Comparison of ENCODE assay signal across 28 mouse cellular contexts in genomic region chr7:27198355-27198754, GRCm38 (mm10). TPM values are rescaled to one million over a fixed set of nuclear protein-coding genes. Genes with fewer than 3 reads are reported as not detected.
DNase-seq lines count a peak whose midpoint lies in the region; ATAC-seq and TF ChIP-seq lines count a peak whose summit lies in the region.
"Had no signal": no experiment of that assay in that cellular context is flagged by ENCODE, and none has a peak within 500 bp of the region (broad histone marks: within the 10 kb centered on the region; RNA-seq: fewer than 3 reads in every experiment).

No protein-coding gene starts in this region.

- H3K9ac ChIP-seq in midbrain, embryonic 13.5 days (replicated peaks), result no peak overlapping the region
- H3K9ac ChIP-seq: embryonic facial prominence, embryonic 15.5 days; forebrain, embryonic 15.5 days; hindbrain, embryonic 12.5 days had no signal

- peak; percentile 88 for DNase-seq in heart, adult 11 months
- DNase-seq in heart, postnatal 10 days, result no peak
- DNase-seq in NIH3T3 (ENCODE audit: low read depth), result peak; percentile 80
- no peak for DNase-seq in right cerebral cortex, adult 18-20 months
- DNase-seq in adrenal gland, postnatal 14 days, result no peak
- DNase-seq: cerebellum, adult 18-20 months; cerebellum, adult 9-11 months; embryo, embryonic 11 days; gastrocnemius, postnatal 14 days; heart, postnatal 4 days had no signal

- intact Hi-C loops in heart, postnatal 10 days (cut with DNase I), result no loop called here

- no peaks in the 10 kb centered on the region for H3K27me3 ChIP-seq in E14TG2a.4 (ENCODE audit: insufficient read depth, low read length)
- no peaks in the 10 kb centered on the region for H3K27me3 ChIP-seq in midbrain, embryonic 13.5 days
- H3K27me3 ChIP-seq: CH12.LX; embryonic facial prominence, embryonic 15.5 days; forebrain, embryonic 15.5 days; heart, embryonic 13.5 days; hindbrain, embryonic 12.5 days had no signal

- 0 out of 2 replicates have a peak overlapping the region, but pooled peaks have one; percentile 24 for H3K4me3 ChIP-seq in E14TG2a.4 (replicated peaks; ENCODE audit: low read length)
- no peak overlapping the region for H3K4me3 ChIP-seq in embryonic fibroblast, embryonic 13.5 days (ENCODE audit: insufficient read depth, low read length)
- no peak overlapping the region for H3K4me3 ChIP-seq in midbrain, embryonic 13.5 days (replicated peaks)
- H3K4me3 ChIP-seq: embryonic facial prominence, embryonic 15.5 days; forebrain, embryonic 15.5 days; heart, embryonic 13.5 days; hindbrain, embryonic 12.5 days had no signal

- H3K36me3 ChIP-seq in E14TG2a.4 (ENCODE audit: insufficient read depth, low read length), result peaks cover 71% of the 10 kb centered on the region
- peaks cover 37% of the 10 kb centered on the region for H3K36me3 ChIP-seq in midbrain, embryonic 13.5 days

- no peak overlapping the region for H3K4me2 ChIP-seq in midbrain, embryonic 13.5 days (replicated peaks)
- H3K4me2 ChIP-seq: embryonic facial prominence, embryonic 15.5 days; forebrain, embryonic 15.5 days; heart, embryonic 13.5 days; hindbrain, embryonic 12.5 days had no signal

- peak; percentile 42 for TF ChIP-seq POLR2A in embryonic fibroblast, embryonic 13.5 days (IDR thresholded peaks at IDR 0.05; ENCODE audit: low read depth, low read length)

- H3K9me3 ChIP-seq in E14TG2a.4 (ENCODE audit: low read length), result no peaks in the 10 kb centered on the region
- no peaks in the 10 kb centered on the region for H3K9me3 ChIP-seq in midbrain, embryonic 13.5 days
- H3K9me3 ChIP-seq: embryonic facial prominence, embryonic 15.5 days; forebrain, embryonic 15.5 days; heart, embryonic 13.5 days; hindbrain, embryonic 12.5 days had no signal

- peak overlapping the region; percentile 95 for H3K27ac ChIP-seq in embryonic fibroblast, embryonic 13.5 days (ENCODE audit: insufficient read depth, low read length)
- H3K27ac ChIP-seq in midbrain, embryonic 13.5 days, result no peak overlapping the region
- H3K27ac ChIP-seq: embryonic facial prominence, embryonic 15.5 days; forebrain, embryonic 15.5 days; heart, embryonic 13.5 days; hindbrain, embryonic 12.5 days had no signal

- no peak for TF ChIP-seq CTCF in E14TG2a.4 (conservative IDR thresholded peaks at IDR 0.05; ENCODE audit: low read length)
- TF ChIP-seq CTCF in embryonic fibroblast, embryonic 13.5 days (IDR thresholded peaks at IDR 0.05; ENCODE audit: borderline replicate concordance, insufficient read depth, low read length), result no peak

- H3K4me1 ChIP-seq in E14TG2a.4 (replicated peaks; ENCODE audit: low read depth, low read length), result peaks cover 67% of the 10 kb centered on the region
- peaks cover 13% of the 10 kb centered on the region for H3K4me1 ChIP-seq in embryonic fibroblast, embryonic 13.5 days (ENCODE audit: control insufficient read depth, insufficient read depth, low read length)
- peaks cover 24% of the 10 kb centered on the region for H3K4me1 ChIP-seq in midbrain, embryonic 13.5 days (replicated peaks)

- no peak for ATAC-seq in midbrain, embryonic 13.5 days
- ATAC-seq: forebrain, embryonic 15.5 days; hindbrain, embryonic 16.5 days; inflammation-experienced regulatory T-cells, adult 6 months; intestine, postnatal 0 days had no signal

RNA-seq across cellular contexts. Expression of gene Snrpa, which starts 2.3 kb away (rescaled TPM):
- 10 to 100 TPM; 46.9 to 52.7 TPM for total RNA-seq in heart, postnatal 10 days (2021)
- polyA plus RNA-seq in embryonic fibroblast, embryonic 13.5 days (2011; ENCODE audit: insufficient read length, low read depth, missing spikeins), result 117 and 153 TPM in 2 replicates
- 88.3 and 90.9 TPM in 2 replicates for total RNA-seq in adrenal gland, postnatal 14 days (2021)
- 233 and 245 TPM in 2 replicates for polyA plus RNA-seq in midbrain, embryonic 13.5 days (2015; fragmentation: Nextera tagmentation; extraction: Ambion mirVana)

RNA-seq across cellular contexts. Expression of gene BC024978, which starts 2.8 kb away (rescaled TPM):
- 10 to 100 TPM; 13.6 to 14.1 TPM for total RNA-seq in heart, postnatal 10 days (2021)
- polyA plus RNA-seq in embryonic fibroblast, embryonic 13.5 days (2011; ENCODE audit: insufficient read length, low read depth, missing spikeins), result 7.3 and 7.7 TPM in 2 replicates
- total RNA-seq in adrenal gland, postnatal 14 days (2021), result 22.9 and 23.0 TPM in 2 replicates
- polyA plus RNA-seq in midbrain, embryonic 13.5 days (2015; fragmentation: Nextera tagmentation; extraction: Ambion mirVana), result 4.3 TPM in 2 replicates

RNA-seq across cellular contexts. Expression of gene Mia, which starts 17.4 kb away (rescaled TPM):
- total RNA-seq in heart, postnatal 10 days (2021), result not detected
- polyA plus RNA-seq in embryonic fibroblast, embryonic 13.5 days (2011; ENCODE audit: insufficient read length, low read depth, missing spikeins), result not detected in 2 replicates
- total RNA-seq in adrenal gland, postnatal 14 days (2021), result 0.89 TPM in 1 of 2 replicates, not detected in the other
- polyA plus RNA-seq in midbrain, embryonic 13.5 days (2015; fragmentation: Nextera tagmentation; extraction: Ambion mirVana), result 3.6 and 5.1 TPM in 2 replicates
- total RNA-seq: heart, postnatal 4 days had no signal
- polyA plus RNA-seq: inflammation-experienced regulatory T-cells, adult 6 months; intestine, postnatal 0 days had no signal

RNA-seq across cellular contexts. Expression of gene Gm21983, which starts 17.5 kb away (rescaled TPM):
- total RNA-seq in heart, postnatal 10 days (2021), result under 1 TPM in 1 of 2 experiments, not detected in 1; 0.31 TPM
- not detected in 2 replicates for polyA plus RNA-seq in embryonic fibroblast, embryonic 13.5 days (2011; ENCODE audit: insufficient read length, low read depth, missing spikeins)
- total RNA-seq in adrenal gland, postnatal 14 days (2021), result not detected in 2 replicates
- 0.36 TPM in 1 of 2 replicates, not detected in the other for polyA plus RNA-seq in midbrain, embryonic 13.5 days (2015; fragmentation: Nextera tagmentation; extraction: Ambion mirVana)
- total RNA-seq: adrenal gland, adult 8-10 months; adrenal gland, postnatal 4 days; common myeloid progenitor, adult 5-6 weeks; gastrocnemius, postnatal 14 days; granulocyte monocyte progenitor cell, adult 5-6 weeks; heart, postnatal 4 days; MEL had no signal
- polyA plus RNA-seq: embryonic facial prominence, embryonic 11.5 days; forebrain, embryonic 15.5 days; heart, postnatal 0 days; hindbrain, embryonic 16.5 days; inflammation-experienced regulatory T-cells, adult 6 months; intestine, postnatal 0 days had no signal

RNA-seq across cellular contexts. Expression of gene Rab4b, which starts 19.7 kb away (rescaled TPM):
- total RNA-seq in heart, postnatal 10 days (2021), result 10 to 100 TPM; 21.9 to 22.8 TPM
- 39.9 and 50.0 TPM in 2 replicates for polyA plus RNA-seq in embryonic fibroblast, embryonic 13.5 days (2011; ENCODE audit: insufficient read length, low read depth, missing spikeins)
- 39.5 and 55.2 TPM in 2 replicates for total RNA-seq in adrenal gland, postnatal 14 days (2021)
- 104 and 110 TPM in 2 replicates for polyA plus RNA-seq in midbrain, embryonic 13.5 days (2015; fragmentation: Nextera tagmentation; extraction: Ambion mirVana)

Comparison
In these comparisons a context has a peak if more than half of its experiments do, and no peak if none do; other contexts are left out.
1. DNase-seq: peak in heart, adult 11 months (single experiment) and NIH3T3 (single experiment); none in heart, postnatal 10 days (0 of 2), right cerebral cortex, adult 18-20 months (single experiment) and adrenal gland, postnatal 14 days (single experiment).